Mouse (Mus musculus) stomach, postnatal 0 days (tissue): ENCODE measurements at regions not wholly inside any gene's neighbourhood (a gene's known extent, or its start where the extent isn't known, plus 50 kb on each side); places are given as distances from the start of the nearest gene placed in this dataset.

Source experiments
- ATAC-seq: fragments of 200-750 bp; cut with Nextera tagmentation; 2 replicates; pipeline ENCODE4 v1.8.0; 2017; ENCODE audit not compliant: low FRiP score, low TSS enrichment
- DNase-seq: peaks from one replicate; pipeline ENCODE4 v3.0.0-alpha.2; 2016; ENCODE audit warnings: low spot score
- H3K27ac ChIP-seq: fragments of 300-500 bp; sonication (generic); replicated peaks from 2 replicates; pipeline ENCODE4 v1.5.1; 2014; ENCODE audit warnings: mild to moderate bottlenecking, control low read depth
- H3K27me3 ChIP-seq: fragments of 300-500 bp; sonication (generic); 2 replicates; pipeline ENCODE4 v1.6.1; 2014; ENCODE audit warnings: low read length; ENCODE audit not compliant: control insufficient read depth, insufficient read depth
- H3K36me3 ChIP-seq: fragments of 300-500 bp; sonication (generic); 2 replicates; pipeline ENCODE4 v1.6.1; 2014; ENCODE audit warnings: low read length, mixed read lengths; ENCODE audit not compliant: control insufficient read depth, insufficient read depth
- H3K4me1 ChIP-seq: fragments of 300-500 bp; sonication (generic); replicated peaks from 2 replicates; pipeline ENCODE4 v1.6.1; 2014; ENCODE audit warnings: antibody characterized with exemption; ENCODE audit not compliant: control insufficient read depth, insufficient read depth
- H3K4me2 ChIP-seq: fragments of 300-500 bp; sonication (generic); replicated peaks from 2 replicates; pipeline ENCODE4 v1.6.1; 2014; ENCODE audit warnings: low read depth, mild to moderate bottlenecking, control low read depth, moderate library complexity
- H3K4me3 ChIP-seq: fragments of 300-500 bp; sonication (generic); 2 replicates; pipeline ENCODE4 v1.5.1; 2014; ENCODE audit warnings: low read depth, low read length, control low read depth
- H3K9ac ChIP-seq: fragments of 300-500 bp; sonication (generic); 2 replicates; pipeline ENCODE4 v1.6.1; 2014; ENCODE audit warnings: mild to moderate bottlenecking, low read length, control low read depth, mixed read lengths
- H3K9me3 ChIP-seq: fragments of 300-500 bp; sonication (generic); 2 replicates; pipeline ENCODE4 v1.6.1; 2016; ENCODE audit warnings: low read length; ENCODE audit not compliant: control insufficient read depth
- CTCF ChIP-seq: IDR thresholded peaks from 2 replicates; pipeline ENCODE4 v1.5.1; 2016; ENCODE audit warnings: antibody characterized with exemption, low read depth, mild to moderate bottlenecking, moderate library complexity
- EP300 ChIP-seq: optimal IDR thresholded peaks from 2 replicates; pipeline ENCODE3; 2016; ENCODE audit warnings: antibody characterized with exemption
- WGBS: fragments of 180-500 bp; shearing (Covaris S2); extraction: QIAGEN DNeasy Blood & Tissue Kit; methylation state at CpG from one replicate; pipeline ENCODE4 v1.1.7; 2014; 5-methylcytosine and 5-hydroxymethylcytosine counted together

GRCm38 (mm10) chr7:133492626-133493025 lies 109.3 kb downstream of the Tex36 start:
- H3K27ac ChIP-seq: no peak overlapping the region
- 42% methylated on average over 6 of the region's 6 CpGs for WGBS

GRCm38 (mm10) chr7:133487887-133488630 lies 113.9 kb downstream of the Tex36 start:
- DNase-seq (no peak), ATAC-seq (no peak)
- WGBS: 41% methylated on average over 7 of the region's 7 CpGs
- H3K9ac ChIP-seq: no peak overlapping the region
- H3K36me3 ChIP-seq: no peaks in the 10 kb centered on the region
- no peaks in the 10 kb centered on the region for H3K9me3 ChIP-seq
- H3K27ac ChIP-seq: no peak overlapping the region
- no peak overlapping the region for H3K4me2 ChIP-seq
- TF ChIP-seq CTCF (no peak), EP300 (no peak)
- no peaks in the 10 kb centered on the region for H3K27me3 ChIP-seq
- H3K4me1 ChIP-seq: no peaks in the 10 kb centered on the region
- no peak overlapping the region for H3K4me3 ChIP-seq

More at GRCm38 (mm10) chr7:133492626-133493025, 109.3 kb downstream of the Tex36 start:
- Histone ChIP-seq H3K4me1 (no peaks in the 10 kb centered on the region), H3K4me3 (no peak overlapping the region), H3K36me3 (no peaks in the 10 kb centered on the region), H3K4me2 (no peak overlapping the region), H3K9me3 (no peaks in the 10 kb centered on the region), H3K9ac (no peak overlapping the region), H3K27me3 (no peaks in the 10 kb centered on the region)
- DNase-seq (no peak), ATAC-seq (no peak)
- TF ChIP-seq CTCF: no peak
- no peak for TF ChIP-seq EP300

GRCm38 (mm10) chr7:133484430-133484841 lies 117.5 kb downstream of the Tex36 start:
- DNase-seq (no peak), ATAC-seq (no peak)
- H3K27me3 ChIP-seq: no peaks in the 10 kb centered on the region
- no peak overlapping the region for H3K27ac ChIP-seq
- no peaks in the 10 kb centered on the region for H3K9me3 ChIP-seq
- H3K4me1 ChIP-seq: no peaks in the 10 kb centered on the region
- TF ChIP-seq EP300 (no peak), CTCF (no peak)
- no peak overlapping the region for H3K4me3 ChIP-seq
- H3K36me3 ChIP-seq: no peaks in the 10 kb centered on the region
- H3K9ac ChIP-seq: no peak overlapping the region
- 64% methylated on average over 8 of the region's 8 CpGs for WGBS
- H3K4me2 ChIP-seq: no peak overlapping the region

GRCm38 (mm10) chr7:133481529-133481928 lies 120.4 kb downstream of the Tex36 start:
- H3K4me3 ChIP-seq: no peak overlapping the region
- no peaks in the 10 kb centered on the region for H3K4me1 ChIP-seq
- no peak for TF ChIP-seq CTCF
- no peak for TF ChIP-seq EP300
- ATAC-seq (no peak), DNase-seq (no peak)
- H3K4me2 ChIP-seq: no peak overlapping the region
- H3K9ac ChIP-seq: no peak overlapping the region
- H3K9me3 ChIP-seq: no peaks in the 10 kb centered on the region
- 56% methylated on average over 6 of the region's 6 CpGs for WGBS
- no peaks in the 10 kb centered on the region for H3K36me3 ChIP-seq
- H3K27me3 ChIP-seq: no peaks in the 10 kb centered on the region
- no peak overlapping the region for H3K27ac ChIP-seq

GRCm38 (mm10) chr7:133479679-133480078 lies 122.3 kb downstream of the Tex36 start:
- Histone ChIP-seq H3K9ac (no peak overlapping the region), H3K4me2 (no peak overlapping the region), H3K9me3 (no peaks in the 10 kb centered on the region), H3K27me3 (no peaks in the 10 kb centered on the region), H3K27ac (no peak overlapping the region), H3K36me3 (no peaks in the 10 kb centered on the region), H3K4me1 (no peaks in the 10 kb centered on the region), H3K4me3 (no peak overlapping the region)
- 33% methylated on average over 7 of the region's 7 CpGs for WGBS
- TF ChIP-seq CTCF (no peak), EP300 (no peak)
- no peak for DNase-seq
- no peak for ATAC-seq

- Histone ChIP-seq H3K4me2 (no peak overlapping the region), H3K36me3 (no peaks in the 10 kb centered on the region), H3K4me1 (no peaks in the 10 kb centered on the region), H3K9me3 (no peaks in the 10 kb centered on the region), H3K27me3 (no peaks in the 10 kb centered on the region), H3K27ac (no peak overlapping the region), H3K9ac (no peak overlapping the region), H3K4me3 (no peak overlapping the region)
- ATAC-seq: no peak
- no peak for DNase-seq
- 76% methylated on average over 5 of the region's 5 CpGs for WGBS
- TF ChIP-seq EP300 (no peak), CTCF (peak; percentile 53)
Measured at GRCm38 (mm10) chr7:133477933-133478332, 124.0 kb downstream of the Tex36 start.
